Mouse (Mus musculus) cortical plate, adult 2 months (tissue): ENCODE measurements around the gene Rab3gap1.

Experiments
- CTCF ChIP-seq: fragments of 200-500 bp; IDR thresholded peaks from 2 replicates; pipeline ENCODE4 v1.5.1; 2011; ENCODE audit warnings: mild to moderate bottlenecking, control low read depth, low read length; ENCODE audit not compliant: insufficient read depth; ENCODE audit errors: extremely low read depth
- POLR2A ChIP-seq: fragments of 200-500 bp; IDR thresholded peaks from 2 replicates; pipeline ENCODE4 v1.6.1; 2011; ENCODE audit warnings: mild to moderate bottlenecking, low read length, control low read depth; ENCODE audit not compliant: insufficient read depth; ENCODE audit errors: extremely low read depth

DNA sequence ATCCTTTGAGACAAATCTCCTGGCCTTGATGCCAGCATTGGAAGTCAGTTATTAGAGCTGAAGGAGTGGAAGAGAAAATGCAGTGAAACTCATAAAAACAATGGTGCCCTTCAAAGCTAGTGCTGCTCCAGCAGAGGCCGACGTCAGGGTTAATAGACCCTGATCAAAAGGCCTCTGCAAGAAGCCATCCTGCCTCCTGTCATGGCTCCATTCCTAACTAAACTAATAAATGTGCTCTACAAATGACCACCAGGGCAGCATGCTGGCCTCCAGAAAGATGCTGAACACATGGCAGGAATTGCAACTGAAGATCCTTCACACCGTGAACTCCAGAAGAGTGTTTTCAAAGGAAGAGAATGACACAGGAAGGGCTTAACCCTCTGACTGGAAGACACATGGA, 116.8 kb downstream of the Rab3gap1 start:
- TF ChIP-seq POLR2A (no peak), CTCF (no peak)
